Mouse (Mus musculus) embryonic facial prominence, embryonic 11.5 days (tissue): ENCODE data around the gene M6pr. TPM values are rescaled to one million over a fixed set of nuclear protein-coding genes. Genes with fewer than 3 reads are reported as not detected.

Experiments
- ATAC-seq: fragments of 200-750 bp; cut with Nextera tagmentation; replicated peaks from 2 replicates; pipeline ENCODE4 v1.8.0; 2017; ENCODE audit warnings: low read depth; ENCODE audit not compliant: insufficient number of reproducible peaks, low FRiP score, low TSS enrichment
- DNase-seq: peaks from one replicate; pipeline ENCODE4 v3.0.0-alpha.2; 2015; ENCODE audit warnings: low spot score
- H3K27ac ChIP-seq: fragments of 300-500 bp; sonication (generic); replicated peaks from 2 replicates; pipeline ENCODE4 v1.5.1; 2014; ENCODE audit warnings: mild to moderate bottlenecking, low read depth, low read length, control low read depth
- H3K27me3 ChIP-seq: fragments of 300-500 bp; sonication (generic); 2 replicates; pipeline ENCODE4 v1.6.1; 2014; ENCODE audit warnings: mild to moderate bottlenecking, low read length, moderate library complexity, mixed read lengths; ENCODE audit not compliant: control insufficient read depth, insufficient read depth
- H3K36me3 ChIP-seq: fragments of 300-500 bp; sonication (generic); replicated peaks from 2 replicates; pipeline ENCODE4 v1.6.1; 2014; ENCODE audit warnings: low read depth, mild to moderate bottlenecking, low read length, moderate library complexity, mixed read lengths; ENCODE audit not compliant: control insufficient read depth, insufficient read depth
- H3K4me1 ChIP-seq: fragments of 300-500 bp; sonication (generic); 2 replicates; pipeline ENCODE4 v1.6.1; 2014; ENCODE audit warnings: low read length, mixed read lengths; ENCODE audit not compliant: control insufficient read depth, insufficient read depth
- H3K4me2 ChIP-seq: fragments of 300-500 bp; sonication (generic); 2 replicates; pipeline ENCODE4 v1.6.1; 2014; ENCODE audit warnings: low read depth, mild to moderate bottlenecking, control low read depth, low read length, moderate library complexity
- H3K4me3 ChIP-seq: fragments of 300-500 bp; sonication (generic); 2 replicates; pipeline ENCODE4 v1.5.1; 2014; ENCODE audit warnings: low read depth, low read length, control low read depth
- H3K9ac ChIP-seq: fragments of 300-500 bp; sonication (generic); replicated peaks from 2 replicates; pipeline ENCODE4 v1.6.1; 2014; ENCODE audit warnings: mild to moderate bottlenecking, control low read depth, low read length
- H3K9me3 ChIP-seq: fragments of 300-500 bp; sonication (generic); replicated peaks from 2 replicates; pipeline ENCODE4 v1.6.1; 2016; ENCODE audit warnings: mild to moderate bottlenecking, low read length, inconsistent platforms, mixed read lengths; ENCODE audit not compliant: control insufficient read depth
- WGBS: fragments of 180-500 bp; shearing (Covaris S2); extraction: QIAGEN DNeasy Blood & Tissue Kit; methylation state at CpG from one replicate; pipeline ENCODE4 v1.1.7; 2014; 5-methylcytosine and 5-hydroxymethylcytosine counted together
- polyA plus RNA-seq: library from polyadenylated mRNA; unstranded; fragments of >200 nt; fragmentation: Nextera tagmentation; extraction: Ambion mirVana; gene quantifications from 2 replicates; pipeline ENCODE4 v1.2.1, GENCODE M21; 2014

Gene M6pr
- polyA plus RNA-seq, 1 experiment from 2014 or later, result 85.0 TPM

GRCm38 (mm10) chr6:122302121-122302520 is 6.4 kb upstream of the M6pr start:
- 65% methylated on average over 1 of the region's 1 CpGs for WGBS
- Histone ChIP-seq H3K9me3 (no peaks in the 10 kb centered on the region), H3K9ac (no peak overlapping the region), H3K4me3 (no peak overlapping the region), H3K4me2 (no peak overlapping the region), H3K27ac (no peak overlapping the region), H3K4me1 (no peaks in the 10 kb centered on the region; the same call in 1 of the 2 replicates), H3K27me3 (no peaks in the 10 kb centered on the region), H3K36me3 (no peaks in the 10 kb centered on the region)
- ATAC-seq, result no peak
- no peak for DNase-seq

DNA sequence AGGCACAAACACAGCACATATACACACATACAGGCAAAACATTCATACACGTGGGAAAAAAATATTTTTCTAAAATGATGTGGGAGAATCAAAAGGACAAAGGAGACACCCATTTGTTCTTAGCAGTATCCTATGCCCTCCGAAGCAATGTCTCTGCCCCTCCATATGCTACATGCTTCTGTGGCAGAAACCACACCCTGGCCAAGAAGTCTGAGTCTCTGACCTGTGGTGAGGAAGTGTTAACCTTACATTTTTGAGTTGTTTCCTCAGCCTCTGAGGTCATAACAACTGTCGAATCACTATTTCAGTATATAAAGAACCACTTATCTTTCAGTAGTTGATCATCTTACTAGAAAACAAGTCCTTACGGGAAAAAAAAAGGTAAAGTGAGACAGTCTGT is 5.9 kb upstream of the M6pr start:
- 84% methylated on average over 4 of the region's 4 CpGs for WGBS
- Histone ChIP-seq H3K9me3 (no peaks in the 10 kb centered on the region), H3K27me3 (no peaks in the 10 kb centered on the region), H3K4me3 (no peak overlapping the region), H3K9ac (no peak overlapping the region), H3K4me1 (no peaks in the 10 kb centered on the region; the same call in 1 of the 2 replicates), H3K36me3 (no peaks in the 10 kb centered on the region), H3K27ac (no peak overlapping the region), H3K4me2 (no peak overlapping the region)
- ATAC-seq, result no peak
- DNase-seq, result no peak

DNA sequence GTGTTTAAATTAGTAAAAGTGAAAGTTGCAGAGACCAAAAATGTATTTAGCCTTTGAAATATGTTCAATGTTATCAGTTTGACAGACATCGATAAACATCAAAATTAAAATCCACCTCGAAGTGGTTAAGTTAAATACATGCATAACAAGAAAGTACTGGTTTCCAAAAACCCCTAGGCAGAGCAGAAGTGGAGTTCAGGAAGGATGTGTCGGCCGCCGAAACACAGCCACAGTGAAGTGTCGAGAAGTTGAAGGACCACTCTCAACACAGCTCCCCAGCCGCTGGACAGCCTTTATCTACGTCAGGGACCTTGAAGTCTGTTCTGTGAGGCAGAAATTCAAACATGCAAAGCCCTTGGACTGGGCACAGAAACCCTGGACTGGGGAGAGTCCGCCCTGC is 5.0 kb upstream of the M6pr start:
- H3K4me3 ChIP-seq, result no peak overlapping the region
- no peaks in the 10 kb centered on the region for H3K27me3 ChIP-seq
- no peaks in the 10 kb centered on the region for H3K36me3 ChIP-seq
- H3K4me2 ChIP-seq, result no peak overlapping the region
- H3K4me1 ChIP-seq, result no peaks in the 10 kb centered on the region; the same call in 1 of the 2 replicates
- no peak overlapping the region for H3K27ac ChIP-seq
- DNase-seq, result no peak
- H3K9ac ChIP-seq, result no peak overlapping the region
- no peak for ATAC-seq
- WGBS, result 81% methylated on average over 9 of the region's 9 CpGs
- H3K9me3 ChIP-seq, result no peaks in the 10 kb centered on the region

DNA sequence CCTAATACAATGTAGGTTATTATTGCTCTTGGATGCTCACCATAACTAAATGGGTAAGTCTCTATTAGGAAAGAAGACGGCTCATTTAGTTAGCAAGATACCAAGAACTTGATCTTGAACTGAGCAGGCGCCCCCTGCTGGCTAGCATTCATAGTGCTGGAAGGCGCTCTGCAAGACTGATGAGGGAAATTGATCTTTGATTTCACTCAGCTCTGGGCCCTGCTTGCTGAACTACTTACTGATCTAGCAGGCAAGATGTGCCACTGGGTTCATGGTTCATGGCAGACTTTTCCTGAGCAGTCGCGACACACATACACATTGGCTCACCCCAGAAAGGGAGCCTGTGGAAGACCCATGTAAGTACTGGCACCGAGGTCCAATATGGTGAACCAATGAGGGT is 4.2 kb upstream of the M6pr start:
- 35% methylated on average over 6 of the region's 6 CpGs for WGBS
- H3K4me3 ChIP-seq, result no peak overlapping the region
- no peak overlapping the region for H3K9ac ChIP-seq
- peak; percentile 84 for DNase-seq
- H3K27me3 ChIP-seq, result no peaks in the 10 kb centered on the region
- ATAC-seq, result no peak
- H3K27ac ChIP-seq, result no peak overlapping the region
- H3K4me1 ChIP-seq, result no peaks in the 10 kb centered on the region; the same call in 1 of the 2 replicates
- H3K4me2 ChIP-seq, result no peak overlapping the region
- no peaks in the 10 kb centered on the region for H3K9me3 ChIP-seq
- no peaks in the 10 kb centered on the region for H3K36me3 ChIP-seq

DNA sequence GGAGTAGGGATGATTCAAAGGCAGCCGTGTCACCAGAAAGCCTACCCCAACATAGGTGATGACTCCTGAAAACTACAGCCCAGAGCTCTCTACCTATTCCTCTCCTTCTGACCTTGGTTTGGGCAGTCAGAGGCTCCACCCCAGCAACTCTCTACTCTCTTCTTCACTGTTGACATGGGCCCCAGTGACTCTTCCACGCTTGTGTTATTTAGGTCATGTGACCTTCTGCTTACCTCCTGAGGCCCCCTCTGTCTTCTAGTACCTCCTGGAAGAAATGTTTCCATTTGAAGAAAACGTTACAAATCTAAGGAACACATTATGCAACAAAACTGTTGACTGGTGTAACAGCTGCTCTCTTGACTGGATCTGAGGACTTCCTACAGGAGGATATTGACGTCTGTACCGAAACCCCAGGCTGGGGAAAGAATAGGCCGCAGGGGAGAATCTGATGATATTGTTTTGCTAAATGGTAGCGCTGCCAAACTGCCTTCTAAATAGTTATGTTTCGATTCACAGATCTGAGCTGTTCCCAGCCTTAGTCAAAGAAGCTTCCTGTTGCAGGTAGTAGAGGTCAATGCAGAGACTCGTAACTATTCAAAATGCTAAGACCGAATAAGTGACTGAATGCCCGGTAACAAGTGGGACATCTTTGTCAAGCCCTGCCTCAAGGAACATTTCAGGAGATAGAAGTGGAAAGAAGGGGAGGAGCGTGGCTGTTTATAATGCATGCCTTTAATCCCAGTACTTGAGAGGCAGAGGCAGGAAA is 3.5 kb upstream of the M6pr start:
- Histone ChIP-seq H3K27ac (no peak overlapping the region), H3K36me3 (no peaks in the 10 kb centered on the region), H3K9ac (no peak overlapping the region), H3K4me2 (no peak overlapping the region), H3K9me3 (no peaks in the 10 kb centered on the region), H3K4me3 (no peak overlapping the region), H3K27me3 (no peaks in the 10 kb centered on the region), H3K4me1 (0 out of 2 replicates have a peak, but pooled peaks cover 2% of the 10 kb centered on the region)
- no peak for DNase-seq
- ATAC-seq, result no peak
- 82% methylated on average over 12 of the region's 12 CpGs for WGBS

- no peak overlapping the region for H3K9ac ChIP-seq
- no peaks in the 10 kb centered on the region for H3K9me3 ChIP-seq
- no peak overlapping the region for H3K27ac ChIP-seq
- peaks cover 2% of the 10 kb centered on the region; the same call in 1 of the 2 replicates for H3K4me1 ChIP-seq
- ATAC-seq (no peak), DNase-seq (no peak)
- 85% methylated on average over 4 of the region's 4 CpGs for WGBS
- H3K27me3 ChIP-seq, result no peaks in the 10 kb centered on the region
- no peaks in the 10 kb centered on the region for H3K36me3 ChIP-seq
- no peak overlapping the region for H3K4me3 ChIP-seq
- H3K4me2 ChIP-seq, result no peak overlapping the region
Observed at GRCm38 (mm10) chr6:122306707-122307106, 1.8 kb upstream of the M6pr start.

GRCm38 (mm10) chr6:122308136-122308504 is 400 bp upstream of the M6pr start:
- Histone ChIP-seq H3K9ac (no peak overlapping the region), H3K9me3 (no peaks in the 10 kb centered on the region), H3K4me3 (no peak overlapping the region; the same call in 1 of the 2 replicates), H3K27ac (no peak overlapping the region), H3K4me1 (peaks cover 2% of the 10 kb centered on the region; the same call in 1 of the 2 replicates), H3K27me3 (no peaks in the 10 kb centered on the region), H3K4me2 (no peak overlapping the region), H3K36me3 (no peaks in the 10 kb centered on the region)
- WGBS, result 63% methylated on average over 6 of the region's 6 CpGs
- ATAC-seq (no peak), DNase-seq (no peak)

- Histone ChIP-seq H3K9me3 (no peaks in the 10 kb centered on the region), H3K4me2 (peak overlapping the region; percentile 59), H3K9ac (peak overlapping the region; percentile 87), H3K4me3 (peak overlapping the region; percentile 82), H3K4me1 (peaks cover 2% of the 10 kb centered on the region; the same call in 1 of the 2 replicates), H3K36me3 (peaks cover 3% of the 10 kb centered on the region; the same call in 1 of the 2 replicates), H3K27ac (no peak overlapping the region), H3K27me3 (no peaks in the 10 kb centered on the region)
- ATAC-seq (no peak), DNase-seq (no peak)
- 11% methylated on average over 11 of the region's 11 CpGs for WGBS
Observed at GRCm38 (mm10) chr6:122309446-122309960, 983 bp downstream of the M6pr start.
